9 mouse cellular contexts compared by ENCODE assay signal in the genomic region with DNA sequence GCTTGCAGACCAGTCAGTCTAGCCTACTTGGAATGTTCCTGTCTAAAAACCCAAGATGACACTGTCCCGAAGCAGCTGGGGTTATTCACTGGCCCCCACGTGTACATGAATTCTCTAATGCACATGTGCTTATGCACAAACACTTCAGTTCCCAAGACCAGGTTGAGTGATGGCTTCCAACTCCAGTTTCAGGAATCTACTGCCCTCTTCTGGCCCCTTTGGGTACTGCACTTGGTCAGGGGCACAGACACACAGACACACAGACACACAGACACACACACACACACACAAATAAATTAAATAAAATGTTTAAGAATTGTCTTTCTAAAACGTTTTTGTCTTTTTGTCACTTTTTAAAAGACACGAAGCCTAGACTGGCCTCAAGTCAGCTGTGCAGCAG.
A peak's percentile ranks its signal among the peaks of the same experiment; 100 is the strongest.
DNase-seq lines count a peak whose midpoint lies in the region; ATAC-seq and TF ChIP-seq lines count a peak whose summit lies in the region.
"Had no signal": no experiment of that assay in that cellular context is flagged by ENCODE, and none has a peak within 500 bp of the region (broad histone marks: within the 10 kb centered on the region; RNA-seq: fewer than 3 reads in every experiment).

No protein-coding gene starts in this region.

- peak; percentile 57 for TF ChIP-seq CTCF in gastrocnemius, adult 2 months (IDR thresholded peaks at IDR 0.05)
- peak; percentile 75 for TF ChIP-seq CTCF in liver, postnatal 0 days (IDR thresholded peaks at IDR 0.05; ENCODE audit: low read depth)

- H3K27me3 ChIP-seq in liver, postnatal 0 days (ENCODE audit: insufficient read depth, low read length): no peaks in the 10 kb centered on the region

- no peak overlapping the region for H3K4me2 ChIP-seq in liver, postnatal 0 days (ENCODE audit: low read depth, low read length)

- H3K4me3 ChIP-seq in gastrocnemius, adult 2 months: no peak overlapping the region
- no peak overlapping the region for H3K4me3 ChIP-seq in liver, postnatal 0 days (ENCODE audit: low read depth, low read length)
- H3K4me3 ChIP-seq: megakaryocyte, embryonic 14.5 days had no signal

- 78% methylated on average over 4 of the region's 4 CpGs for WGBS in liver, postnatal 0 days (ENCODE audit: insufficient replicate concordance)

- H3K4me1 ChIP-seq in liver, postnatal 0 days (ENCODE audit: insufficient read depth): no peaks in the 10 kb centered on the region; the same call in 1 of the 2 replicates
- H3K4me1 ChIP-seq: megakaryocyte, embryonic 14.5 days had no signal

- no peaks in the 10 kb centered on the region for H3K36me3 ChIP-seq in liver, postnatal 0 days (replicated peaks; ENCODE audit: insufficient read depth, low read length)

- DNase-seq in gastrocnemius, adult 2 months: no peak
- no peak for DNase-seq in gastrocnemius, adult 18-20 months (ENCODE audit: low spot score)
- DNase-seq in spleen, adult 12 weeks (ENCODE audit: low spot score): peak; percentile 7
- DNase-seq in spleen, postnatal 36 days (ENCODE audit: low spot score in 2 of 2): no peak
- DNase-seq in liver, postnatal 0 days: peak; percentile 61
- DNase-seq in yolk sac, embryonic 10.5 days (ENCODE audit: low spot score): peak; percentile 19
- no peak for DNase-seq in cerebellum, adult 9-10 months
- DNase-seq in left cerebral cortex, postnatal 10 days (ENCODE audit: extremely low spot score in 1 of 2, low spot score in 2 of 2): no peak

- no peak overlapping the region for H3K9ac ChIP-seq in liver, postnatal 0 days (replicated peaks)

- no peak overlapping the region for H3K27ac ChIP-seq in gastrocnemius, adult 2 months
- no peak overlapping the region for H3K27ac ChIP-seq in liver, postnatal 0 days (ENCODE audit: low read depth)

- ATAC-seq in liver, postnatal 0 days: no peak

- no peak for TF ChIP-seq EP300 in liver, postnatal 0 days (IDR thresholded peaks at IDR 0.05; ENCODE audit: low read depth)

- H3K9me3 ChIP-seq in liver, postnatal 0 days (ENCODE audit: low read length): no peaks in the 10 kb centered on the region

- intact Hi-C loops in gastrocnemius, adult 2 months (cut with DNase I): loop anchor here (5.0 kb wide), 1 partner anchor 193 kb away; no protein-coding TSS in a partner anchor
- intact Hi-C loops in left cerebral cortex, postnatal 10 days (cut with DNase I): no loop called here

Comparison
In these comparisons a context has a peak if more than half of its experiments do, and no peak if none do; other contexts are left out.
1. DNase-seq: peak in spleen, adult 12 weeks (single experiment), liver, postnatal 0 days (single experiment) and yolk sac, embryonic 10.5 days (single experiment); none in gastrocnemius, adult 2 months (single experiment), gastrocnemius, adult 18-20 months (single experiment), spleen, postnatal 36 days (0 of 2), cerebellum, adult 9-10 months (single experiment) and left cerebral cortex, postnatal 10 days (0 of 2).